Mouse (Mus musculus): ENCODE results near the gene Stum. TPM values are rescaled to one million over a fixed set of nuclear protein-coding genes. Genes with fewer than 3 reads are reported as not detected.

Stum gene
- polyA plus RNA-seq, 1 experiment: 0.28 TPM

DNA sequence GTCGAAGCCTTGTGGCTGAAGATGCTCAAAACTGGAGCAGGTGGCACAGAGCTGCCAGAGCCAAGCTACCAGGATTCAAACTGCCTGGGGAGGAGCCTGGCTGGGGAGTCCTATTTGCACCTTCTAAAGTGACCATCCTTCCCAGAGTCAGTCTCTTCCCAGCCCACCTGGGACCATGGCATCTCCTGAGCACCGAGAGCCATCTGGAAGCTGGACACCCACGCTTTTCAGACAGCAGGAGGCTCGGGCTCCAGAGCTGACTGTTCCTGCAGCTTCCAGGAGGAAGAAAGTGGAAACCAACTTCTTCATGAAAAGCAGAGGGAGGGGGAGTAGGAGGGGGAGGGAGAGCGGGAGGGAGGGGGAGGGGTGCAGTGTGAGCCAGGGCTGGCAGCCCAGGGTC, 17.7 kb downstream of the Stum start:
- H3K4me1 ChIP-seq (ENCODE audit: control insufficient read depth, insufficient read depth, insufficient read length, low read length): peaks cover 4% of the 10 kb centered on the region; the same call in 1 of the 2 replicates

DNA sequence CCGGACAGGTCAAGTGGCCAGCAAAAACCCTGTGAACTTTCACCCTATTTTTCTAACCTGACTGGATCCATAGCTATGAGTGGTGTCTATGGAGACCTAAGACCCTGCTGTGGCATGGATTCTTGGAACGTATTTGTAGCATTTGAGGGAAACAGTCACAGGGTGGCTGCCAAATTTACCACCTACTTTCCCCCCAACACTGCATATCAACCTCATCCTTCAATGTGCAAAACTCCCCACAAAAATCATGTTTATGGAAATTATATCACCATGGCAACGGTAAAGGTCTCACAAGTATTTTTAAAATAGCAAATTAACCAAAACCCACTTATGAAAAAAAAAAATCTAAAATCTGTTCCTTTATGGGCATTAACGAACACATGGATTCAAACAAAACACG, 18.9 kb downstream of the Stum start:
- no peak overlapping the region for H3K27ac ChIP-seq (replicated peaks; ENCODE audit: low read depth, low read length)
- H3K4me3 ChIP-seq (ENCODE audit: insufficient read depth, low read depth, low read length): no peak overlapping the region
- H3K4me1 ChIP-seq (ENCODE audit: control insufficient read depth, insufficient read depth, insufficient read length, low read length): peaks cover 4% of the 10 kb centered on the region; the same call in 1 of the 2 replicates

More for the DNA sequence above, 17.7 kb downstream of the Stum start:
- Histone ChIP-seq H3K27ac (replicated peaks; ENCODE audit: low read depth, low read length) (no peak overlapping the region), H3K4me3 (ENCODE audit: insufficient read depth, low read depth, low read length) (no peak overlapping the region)

DNA sequence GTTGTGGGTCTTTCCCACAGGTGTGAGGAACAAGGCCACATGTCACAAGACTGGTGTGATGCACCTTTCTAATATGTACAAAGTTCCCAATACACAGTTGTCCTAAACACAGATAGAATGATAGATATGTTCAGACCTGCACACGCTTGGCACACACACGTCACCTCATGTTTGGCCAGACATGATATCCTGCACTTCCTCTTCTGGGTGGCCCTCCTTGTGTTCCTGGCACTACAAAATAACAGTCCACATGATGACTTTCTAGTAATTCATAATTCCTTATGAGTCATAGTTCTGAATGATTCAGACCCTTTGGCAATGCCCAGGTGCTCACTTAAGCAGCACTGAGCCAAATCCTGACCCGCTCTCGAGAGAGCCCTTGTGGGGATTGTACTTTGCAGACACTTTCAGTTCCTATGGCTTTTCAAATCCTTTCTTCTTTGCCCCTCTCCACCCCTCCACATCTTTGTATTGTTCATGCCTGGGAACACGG, 20.3 kb downstream of the Stum start:
- Histone ChIP-seq H3K27ac (replicated peaks; ENCODE audit: low read depth, low read length) (no peak overlapping the region), H3K4me1 (ENCODE audit: control insufficient read depth, insufficient read depth, insufficient read length, low read length) (peaks cover 8% of the 10 kb centered on the region; the same call in 1 of the 2 replicates), H3K4me3 (ENCODE audit: insufficient read depth, low read depth, low read length) (no peak overlapping the region)

DNA sequence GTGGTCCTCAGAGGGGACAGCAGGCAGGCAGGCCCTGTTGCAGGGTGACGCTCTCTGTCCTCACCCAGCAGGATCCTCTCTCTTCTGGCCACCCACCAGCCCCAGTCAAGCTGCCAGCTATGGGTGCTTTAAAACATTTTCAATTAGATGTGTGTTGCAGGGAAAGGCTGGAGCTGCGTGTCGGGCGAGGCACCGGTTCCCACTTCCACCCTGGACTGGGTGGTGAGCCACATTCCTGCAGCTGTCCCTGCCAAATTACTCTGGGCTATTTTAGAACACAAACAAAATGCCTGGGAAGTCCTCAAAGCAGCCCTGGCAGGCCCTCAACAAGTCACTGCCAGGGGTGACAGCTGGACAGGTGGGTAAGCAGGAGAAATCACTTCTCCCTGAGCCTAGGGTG, 20.9 kb downstream of the Stum start:
- no peak overlapping the region for H3K27ac ChIP-seq (replicated peaks; ENCODE audit: low read depth, low read length)
- peaks cover 8% of the 10 kb centered on the region; the same call in 1 of the 2 replicates for H3K4me1 ChIP-seq (ENCODE audit: control insufficient read depth, insufficient read depth, insufficient read length, low read length)
- H3K4me3 ChIP-seq (ENCODE audit: insufficient read depth, low read depth, low read length): no peak overlapping the region

DNA sequence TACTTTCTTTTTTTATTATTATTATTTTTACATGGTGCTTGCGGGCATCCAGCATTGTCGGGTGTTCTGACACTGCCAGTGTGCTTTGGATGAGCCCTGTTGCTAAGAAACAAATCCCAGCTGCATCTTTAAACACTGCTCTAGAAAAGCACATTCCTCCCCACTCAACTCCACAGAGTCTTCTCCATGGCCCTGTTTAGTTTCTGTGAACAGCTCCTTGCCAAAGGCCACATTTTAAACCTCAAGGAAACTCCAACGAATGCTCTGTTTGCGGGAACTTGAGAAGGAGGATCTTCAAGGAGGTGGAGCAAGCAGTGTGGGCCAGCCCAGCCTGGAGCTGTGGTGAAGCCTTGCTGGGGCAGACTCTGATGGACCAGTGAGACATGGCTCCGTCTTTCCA, 22.6 kb downstream of the Stum start:
- H3K4me3 ChIP-seq (ENCODE audit: insufficient read depth, low read depth, low read length): no peak overlapping the region
- peaks cover 8% of the 10 kb centered on the region; the same call in 1 of the 2 replicates for H3K4me1 ChIP-seq (ENCODE audit: control insufficient read depth, insufficient read depth, insufficient read length, low read length)
- H3K27ac ChIP-seq (replicated peaks; ENCODE audit: low read depth, low read length): no peak overlapping the region

DNA sequence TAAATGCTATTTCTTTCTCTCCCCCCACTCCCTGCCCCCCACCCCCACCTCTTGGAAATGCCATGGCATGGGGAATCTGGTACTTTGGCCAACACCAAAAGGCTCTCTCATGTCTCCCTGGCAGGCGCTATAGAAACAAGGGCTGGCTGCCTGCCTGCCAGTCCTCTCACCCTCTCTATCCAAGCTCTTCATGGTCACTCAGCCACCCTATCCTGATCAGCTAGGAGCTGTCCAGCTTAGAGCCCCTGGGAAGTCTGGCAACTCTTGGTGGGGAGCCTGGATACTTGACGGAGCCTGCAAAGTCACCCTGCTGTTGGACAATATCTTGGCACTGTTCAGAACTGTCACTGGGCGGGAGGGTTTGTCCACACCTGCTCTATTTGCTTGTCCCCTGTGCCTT, 24.6 kb downstream of the Stum start:
- H3K4me3 ChIP-seq (ENCODE audit: insufficient read depth, low read depth, low read length): no peak overlapping the region
- H3K27ac ChIP-seq (replicated peaks; ENCODE audit: low read depth, low read length): 0 out of 2 replicates have a peak overlapping the region, but pooled peaks have one; percentile 18

DNA sequence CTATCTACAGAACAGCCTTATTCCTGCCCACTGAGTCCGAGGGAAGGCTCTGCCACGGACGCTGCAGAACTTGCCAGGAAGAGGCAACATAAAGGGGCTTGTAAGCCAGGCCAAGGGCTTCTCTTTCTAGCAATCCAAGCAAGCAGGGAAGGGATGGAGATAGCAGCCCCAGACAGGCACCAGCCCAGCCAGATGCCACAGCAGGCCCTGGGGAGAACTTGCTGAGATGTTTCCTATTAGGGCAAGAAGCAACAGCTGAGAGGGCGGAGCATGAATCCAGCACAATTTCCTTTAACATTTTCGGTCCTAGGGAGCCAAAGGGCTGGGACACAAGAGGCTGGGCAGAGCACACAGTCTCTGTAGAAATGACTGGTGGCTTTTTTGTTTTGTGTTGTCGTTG, 25.0 kb downstream of the Stum start:
- Histone ChIP-seq H3K4me3 (ENCODE audit: insufficient read depth, low read depth, low read length) (no peak overlapping the region), H3K4me1 (ENCODE audit: control insufficient read depth, insufficient read depth, insufficient read length, low read length) (peaks cover 8% of the 10 kb centered on the region; the same call in 1 of the 2 replicates), H3K27ac (replicated peaks; ENCODE audit: low read depth, low read length) (no peak overlapping the region)

More for the DNA sequence above, 24.6 kb downstream of the Stum start:
- peaks cover 8% of the 10 kb centered on the region; the same call in 1 of the 2 replicates for H3K4me1 ChIP-seq (ENCODE audit: control insufficient read depth, insufficient read depth, insufficient read length, low read length)

DNA sequence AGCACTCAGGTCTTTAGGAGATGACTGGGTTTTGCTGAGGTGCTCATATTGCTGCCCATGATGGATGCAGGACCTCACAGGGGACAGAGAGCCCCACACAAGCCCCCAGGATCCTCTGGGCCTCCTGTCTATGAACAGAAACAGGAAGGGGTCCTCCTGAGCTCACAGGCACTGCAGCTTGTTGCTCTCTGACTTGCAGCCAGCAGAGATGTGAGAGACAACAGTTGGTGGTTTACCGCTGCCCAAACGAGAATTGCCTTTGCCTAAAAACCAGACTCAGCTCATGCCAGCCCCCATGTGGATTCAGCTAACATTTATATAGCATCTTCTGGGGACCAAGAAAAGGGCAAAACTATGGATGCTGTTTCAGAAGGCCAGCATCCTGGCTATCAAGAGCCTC, 33.7 kb downstream of the Stum start:
- Histone ChIP-seq H3K27ac (replicated peaks; ENCODE audit: low read depth, low read length) (no peak overlapping the region), H3K4me1 (ENCODE audit: control insufficient read depth, insufficient read depth, insufficient read length, low read length) (no peaks in the 10 kb centered on the region), H3K4me3 (ENCODE audit: insufficient read depth, low read depth, low read length) (no peak overlapping the region)

DNA sequence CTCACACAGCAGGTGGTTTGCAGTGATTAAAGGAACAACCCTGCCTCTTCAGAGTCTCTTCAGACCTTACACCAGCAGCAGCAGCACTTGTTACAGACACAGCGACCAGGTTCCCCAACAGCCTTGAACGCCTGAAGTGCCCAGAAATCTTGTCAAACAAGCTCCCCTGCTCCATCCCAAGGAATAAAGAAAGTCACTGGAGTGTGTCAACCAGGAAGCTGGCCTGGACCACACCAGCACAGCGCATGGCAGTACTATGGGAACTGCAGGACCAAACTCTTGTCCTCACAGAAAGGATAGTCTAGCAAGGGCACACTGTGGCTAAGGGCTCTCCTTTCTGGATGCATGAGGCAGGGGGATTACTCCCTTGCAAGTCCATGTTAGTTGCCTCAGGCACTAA, 38.9 kb downstream of the Stum start:
- Histone ChIP-seq H3K4me3 (ENCODE audit: insufficient read depth, low read depth, low read length) (no peak overlapping the region), H3K4me1 (ENCODE audit: control insufficient read depth, insufficient read depth, insufficient read length, low read length) (no peaks in the 10 kb centered on the region), H3K27ac (replicated peaks; ENCODE audit: low read depth, low read length) (no peak overlapping the region)

DNA sequence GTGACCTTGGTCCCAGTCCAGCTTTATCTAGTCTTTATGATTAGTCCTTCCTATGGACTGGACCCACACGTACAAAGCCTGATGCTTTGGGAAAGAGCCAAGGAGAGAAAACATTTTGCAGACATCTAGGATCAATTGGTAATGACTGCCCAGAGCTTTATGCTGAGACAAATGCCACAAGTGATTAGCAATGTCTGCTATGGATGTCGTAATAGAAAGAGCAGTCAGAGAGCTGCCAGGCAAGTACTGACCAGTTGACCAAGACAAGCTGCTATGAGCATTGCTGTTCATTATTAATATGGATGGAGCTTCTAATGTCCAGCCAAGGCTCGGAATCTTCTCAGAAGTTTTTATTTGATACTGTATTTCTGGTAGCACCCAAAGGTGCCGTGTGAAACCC, 43.8 kb downstream of the Stum start:
- Histone ChIP-seq H3K4me3 (ENCODE audit: insufficient read depth, low read depth, low read length) (no peak overlapping the region), H3K27ac (replicated peaks; ENCODE audit: low read depth, low read length) (no peak overlapping the region), H3K4me1 (ENCODE audit: control insufficient read depth, insufficient read depth, insufficient read length, low read length) (no peaks in the 10 kb centered on the region)

DNA sequence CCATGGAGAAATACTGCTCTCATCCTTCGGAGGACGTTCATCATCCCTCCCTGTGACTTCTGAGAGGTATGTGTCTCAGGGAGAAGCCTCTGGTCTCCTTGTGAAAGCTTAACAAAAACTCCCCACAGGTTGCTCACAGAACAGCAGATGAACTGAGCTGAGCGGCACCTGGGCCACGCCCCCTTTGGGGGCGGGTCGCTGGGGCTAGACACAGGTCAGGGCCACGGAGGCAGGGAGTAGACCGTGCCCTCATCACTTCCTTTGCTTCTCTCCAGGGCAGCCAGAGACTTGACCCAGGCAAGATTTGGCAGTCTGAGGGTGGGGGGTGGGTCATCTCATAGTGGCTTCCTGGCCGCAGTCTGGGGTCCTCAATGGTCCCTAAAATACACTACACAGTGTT, 48.4 kb downstream of the Stum start:
- H3K4me3 ChIP-seq (ENCODE audit: insufficient read depth, low read depth, low read length): no peak overlapping the region
- H3K4me1 ChIP-seq (ENCODE audit: control insufficient read depth, insufficient read depth, insufficient read length, low read length): no peaks in the 10 kb centered on the region
- H3K27ac ChIP-seq (replicated peaks; ENCODE audit: low read depth, low read length): no peak overlapping the region

DNA sequence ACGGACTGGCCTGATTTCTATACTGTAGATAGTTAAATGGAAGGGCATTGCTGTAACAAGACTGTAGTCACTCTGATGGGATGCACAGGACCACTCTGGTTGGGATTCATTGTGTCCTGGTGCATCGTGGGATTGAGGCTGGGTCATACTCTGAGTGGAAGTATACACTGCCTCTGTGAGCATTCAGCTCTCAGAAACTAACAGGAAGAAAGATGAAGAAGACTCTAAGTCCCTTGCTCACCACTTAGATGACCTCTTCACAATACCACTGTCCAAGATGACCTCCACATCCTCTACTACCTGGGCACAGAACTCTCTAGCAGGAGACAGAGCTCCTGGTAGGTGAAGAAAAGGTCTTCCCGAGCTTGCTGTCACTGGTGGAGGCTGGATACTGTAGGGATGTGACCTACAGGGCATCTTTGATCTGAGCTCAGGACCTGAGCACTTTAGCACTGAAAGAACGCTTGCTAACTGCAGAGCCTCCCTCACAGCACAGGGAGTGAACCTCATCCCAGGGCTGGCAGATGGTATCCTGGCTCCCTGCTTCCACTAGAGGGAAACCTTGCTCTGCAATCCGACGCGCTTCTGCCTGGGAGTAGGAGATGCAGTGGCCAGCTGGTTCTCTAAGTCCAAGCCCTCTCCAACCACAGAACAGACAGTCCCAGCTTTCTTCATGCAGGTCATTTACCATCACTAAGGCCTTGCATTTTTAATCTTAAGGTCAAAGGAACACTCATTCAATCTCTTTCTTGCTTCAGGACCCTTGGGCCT, 49.3 kb downstream of the Stum start:
- Histone ChIP-seq H3K27ac (replicated peaks; ENCODE audit: low read depth, low read length) (no peak overlapping the region), H3K4me1 (ENCODE audit: control insufficient read depth, insufficient read depth, insufficient read length, low read length) (0 out of 2 replicates have a peak, but pooled peaks cover 2% of the 10 kb centered on the region), H3K4me3 (ENCODE audit: insufficient read depth, low read depth, low read length) (no peak overlapping the region)

DNA sequence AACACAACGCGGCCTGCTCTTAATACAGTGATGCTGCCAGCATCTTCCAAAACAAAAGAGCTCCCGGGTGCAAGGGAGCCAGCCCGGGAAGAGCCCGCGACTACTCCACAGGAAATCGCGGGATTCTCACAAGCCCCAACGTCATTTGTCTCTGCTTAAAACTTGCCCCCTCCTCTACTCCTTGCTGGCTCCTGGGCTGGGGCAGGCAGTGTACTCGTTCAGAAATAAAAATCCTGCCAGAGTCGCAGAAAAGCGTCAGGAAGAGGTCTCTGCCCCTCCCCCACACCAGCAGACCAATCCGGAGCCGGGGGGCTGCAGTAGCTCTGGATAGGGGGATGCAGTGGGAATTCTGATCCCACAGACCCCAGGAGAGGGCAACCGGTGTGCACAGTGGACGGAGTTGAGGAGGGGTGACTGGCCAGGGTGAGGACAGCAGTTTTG, 50.2 kb downstream of the Stum start:
- Histone ChIP-seq H3K4me3 (ENCODE audit: insufficient read depth, low read depth, low read length) (no peak overlapping the region), H3K4me1 (ENCODE audit: control insufficient read depth, insufficient read depth, insufficient read length, low read length) (0 out of 2 replicates have a peak, but pooled peaks cover 4% of the 10 kb centered on the region), H3K27ac (replicated peaks; ENCODE audit: low read depth, low read length) (no peak overlapping the region)

DNA sequence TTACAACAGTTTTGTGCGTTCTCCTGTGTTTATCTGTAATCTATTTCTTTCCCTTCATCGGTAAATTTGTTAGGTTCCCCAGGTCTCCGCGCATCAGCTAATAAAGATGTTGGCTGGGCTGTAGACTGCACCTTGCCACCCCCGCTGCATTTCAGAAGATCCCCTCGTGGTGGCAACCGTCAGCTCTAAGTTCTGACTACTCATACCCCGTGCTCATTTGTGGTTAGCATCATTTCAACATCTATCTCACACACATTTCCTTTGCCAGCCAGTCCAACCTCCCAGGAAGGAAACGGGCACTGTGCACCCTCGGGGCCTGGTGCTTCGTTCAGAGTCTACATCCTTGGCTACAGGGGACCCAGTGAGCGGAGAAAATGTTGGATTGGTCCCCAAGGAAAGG, 51.5 kb downstream of the Stum start:
- H3K27ac ChIP-seq (replicated peaks; ENCODE audit: low read depth, low read length): no peak overlapping the region

DNA sequence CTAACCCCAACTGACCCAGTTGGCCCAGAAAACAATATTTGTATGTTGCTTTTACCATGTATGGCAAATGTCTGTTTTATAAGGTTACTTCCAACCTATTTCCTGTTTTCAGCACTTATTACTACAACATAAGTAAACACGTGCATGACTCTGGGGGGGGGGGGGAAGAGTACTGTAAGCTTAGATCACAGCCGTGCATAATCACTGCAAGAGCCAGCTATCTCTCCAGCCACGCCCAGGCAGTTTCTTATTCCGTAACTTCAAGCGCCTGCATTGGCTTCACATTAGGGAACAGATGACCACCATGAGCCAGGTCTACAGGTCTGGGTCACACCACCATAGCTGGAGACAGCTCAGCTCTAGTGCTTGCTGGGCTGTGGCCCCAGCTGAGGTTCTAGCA, 53.5 kb downstream of the Stum start:
- Histone ChIP-seq H3K4me3 (ENCODE audit: insufficient read depth, low read depth, low read length) (no peak overlapping the region), H3K4me1 (ENCODE audit: control insufficient read depth, insufficient read depth, insufficient read length, low read length) (peaks cover 4% of the 10 kb centered on the region; the same call in 1 of the 2 replicates), H3K27ac (replicated peaks; ENCODE audit: low read depth, low read length) (no peak overlapping the region)

More for the DNA sequence above, 51.5 kb downstream of the Stum start:
- H3K4me1 ChIP-seq (ENCODE audit: control insufficient read depth, insufficient read depth, insufficient read length, low read length): 0 out of 2 replicates have a peak, but pooled peaks cover 4% of the 10 kb centered on the region
- H3K4me3 ChIP-seq (ENCODE audit: insufficient read depth, low read depth, low read length): no peak overlapping the region

DNA sequence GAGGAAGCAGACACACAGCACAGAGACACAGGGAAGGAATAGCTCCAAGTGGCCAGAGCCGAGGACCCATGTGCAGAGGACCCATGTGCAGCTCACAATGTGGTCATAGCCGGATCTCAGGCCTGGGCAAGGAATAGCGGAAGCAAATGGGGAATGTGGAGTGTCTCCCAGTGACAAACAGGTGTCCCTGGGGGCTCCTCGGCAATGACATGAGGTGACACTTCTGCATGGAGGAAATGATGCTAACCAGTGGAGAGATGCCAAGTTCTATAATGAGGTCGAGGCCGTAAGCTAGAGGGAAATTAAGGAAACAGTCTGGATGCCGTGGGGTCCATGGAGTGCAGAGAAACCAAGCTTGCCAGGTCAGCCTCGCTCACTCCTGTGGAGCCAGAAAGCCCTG, 54.4 kb downstream of the Stum start:
- no peak overlapping the region for H3K4me3 ChIP-seq (ENCODE audit: insufficient read depth, low read depth, low read length)

More for the DNA sequence above, 54.4 kb downstream of the Stum start:
- no peak overlapping the region for H3K27ac ChIP-seq (replicated peaks; ENCODE audit: low read depth, low read length)
- H3K4me1 ChIP-seq (ENCODE audit: control insufficient read depth, insufficient read depth, insufficient read length, low read length): peaks cover 4% of the 10 kb centered on the region; the same call in 1 of the 2 replicates

All from brown adipose tissue, adult 24 weeks (tissue).